Mouse (Mus musculus) G1E (cell line): ENCODE results near the gene Zswim3. TPM values are rescaled to one million over a fixed set of nuclear protein-coding genes. Genes with fewer than 3 reads are reported as not detected.

Experiments
- ATAC-seq: 2 replicates; pipeline ENCODE4 v1.8.0; 2016; ENCODE audit warnings: mild to moderate bottlenecking; ENCODE audit not compliant: insufficient number of reproducible peaks, poor library complexity, low FRiP score, severe bottlenecking; ENCODE audit errors: extremely low read depth
- DNase-seq: peaks from one replicate; pipeline ENCODE4 v3.0.0; 2012; ENCODE audit warnings: low spot score
- H3K27me3 ChIP-seq: 2 replicates; pipeline ENCODE4 v1.6.1; 2012; ENCODE audit warnings: mild to moderate bottlenecking, low read length, inconsistent platforms; ENCODE audit not compliant: insufficient read depth
- H3K36me3 ChIP-seq: replicated peaks from 2 replicates; pipeline ENCODE3; 2012; ENCODE audit warnings: mild to moderate bottlenecking, inconsistent platforms
- H3K4me1 ChIP-seq: 2 replicates; pipeline ENCODE4 v1.6.1; 2012; ENCODE audit warnings: low read depth, low read length, inconsistent platforms, mixed read lengths; ENCODE audit not compliant: insufficient read depth
- H3K4me3 ChIP-seq: 2 replicates; pipeline ENCODE4 v1.5.1; 2012; ENCODE audit warnings: low read depth, mild to moderate bottlenecking, inconsistent platforms, low read length, moderate library complexity, mixed read lengths
- H3K9me3 ChIP-seq: replicated peaks from 2 replicates; pipeline ENCODE4 v1.6.1; 2012; ENCODE audit warnings: inconsistent platforms
- CTCF ChIP-seq: IDR thresholded peaks from 2 replicates; pipeline ENCODE4 v1.5.1; 2012; ENCODE audit warnings: low read depth, low read length, inconsistent platforms, mixed read lengths
- GATA1 ChIP-seq: IDR thresholded peaks from 2 replicates; pipeline ENCODE4 v1.6.1; 2012; ENCODE audit warnings: borderline replicate concordance, low read length, inconsistent platforms, mixed read lengths
- GATA2 ChIP-seq: IDR thresholded peaks from 2 replicates; pipeline ENCODE4 v1.6.1; 2012; ENCODE audit warnings: low read depth, low read length, inconsistent platforms, borderline replicate concordance
- POLR2AphosphoS5 ChIP-seq: IDR thresholded peaks from 2 replicates; pipeline ENCODE4 v1.6.1; 2012; ENCODE audit warnings: low read depth, low read length, inconsistent platforms; ENCODE audit not compliant: insufficient replicate concordance
- TAL1 ChIP-seq: conservative IDR thresholded peaks from 2 replicates; pipeline ENCODE4 v1.6.1; 2012; ENCODE audit warnings: low read depth, low read length, inconsistent platforms, mixed read lengths
- polyA plus RNA-seq: library from polyadenylated mRNA; stranded (reverse); fragments of >175 nt; gene quantifications from 2 replicates; pipeline ENCODE4 v1.2.3, GENCODE M21; 2012
- total RNA-seq, 2 experiments: library from RNA; stranded (forward) in 1 of 2; stranded (reverse) in 1 of 2; fragments of 200-1000 nt in 1 of 2; fragments of >200 nt in 1 of 2; fragmentation: Nextera tagmentation in 1 of 2; gene quantifications; 2 replicates each; pipeline ENCODE4 v1.2.3; 2014 to 2017

Zswim3 gene
- total and polyA plus RNA-seq, 3 experiments, result 1.2 to 7.1 (median 5.3) TPM

DNA sequence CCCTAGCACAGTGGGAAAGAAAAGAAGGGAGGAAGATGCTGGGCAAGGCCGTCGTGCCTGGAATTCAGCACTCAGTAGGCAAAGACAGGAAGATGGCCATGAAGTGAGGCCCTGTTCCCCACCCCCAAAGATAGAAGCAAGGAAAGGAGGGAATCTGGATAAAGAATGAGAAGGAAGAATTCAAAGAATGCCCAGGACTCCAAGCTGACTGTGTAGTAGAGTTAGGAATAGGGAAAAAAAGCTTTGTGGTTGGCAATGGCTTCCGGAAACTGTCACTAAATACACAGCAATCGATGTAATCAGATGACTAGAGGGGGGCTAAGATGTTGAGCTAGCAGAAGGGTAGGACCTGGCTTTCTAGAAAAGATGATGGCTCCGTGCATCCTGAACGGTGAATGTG is 12.3 kb downstream of the Zswim3 start:
- H3K9me3 ChIP-seq, result no peaks in the 10 kb centered on the region
- ATAC-seq (no peak), DNase-seq (no peak)
- no peak overlapping the region for H3K4me3 ChIP-seq
- H3K36me3 ChIP-seq, result peaks cover 74% of the 10 kb centered on the region
- H3K27me3 ChIP-seq, result no peaks in the 10 kb centered on the region
- no peak for TF ChIP-seq GATA2
- TF ChIP-seq CTCF, result no peak
- no peak for TF ChIP-seq GATA1
- TF ChIP-seq POLR2AphosphoS5, result no peak
- TF ChIP-seq TAL1, result no peak
- peaks cover 13% of the 10 kb centered on the region for H3K4me1 ChIP-seq

DNA sequence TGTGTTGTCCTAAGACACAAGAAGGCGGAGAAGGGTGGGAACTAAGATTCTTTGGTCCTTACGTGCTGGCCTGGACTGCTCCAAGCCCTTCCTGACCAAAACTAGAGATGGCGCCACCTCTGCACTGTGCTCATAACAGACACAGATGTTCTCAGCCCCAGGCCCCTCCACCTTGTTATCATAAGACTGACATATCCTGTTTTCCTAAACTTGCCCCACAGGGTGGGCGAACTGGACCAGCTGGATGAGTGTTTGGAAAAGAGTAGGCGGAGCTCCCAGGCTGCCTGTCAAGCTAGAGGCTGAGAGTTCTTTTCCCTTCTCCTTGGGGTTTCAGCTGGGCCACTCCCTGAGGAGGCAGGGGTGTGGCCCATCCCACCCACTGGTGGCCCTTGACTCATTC is 12.8 kb downstream of the Zswim3 start:
- no peak for TF ChIP-seq GATA1
- TF ChIP-seq CTCF, result no peak
- TF ChIP-seq POLR2AphosphoS5, result no peak
- no peak for TF ChIP-seq TAL1
- TF ChIP-seq GATA2, result no peak
- Histone ChIP-seq H3K4me3 (no peak overlapping the region), H3K4me1 (peaks cover 16% of the 10 kb centered on the region), H3K36me3 (peaks cover 69% of the 10 kb centered on the region), H3K27me3 (no peaks in the 10 kb centered on the region), H3K9me3 (no peaks in the 10 kb centered on the region)
- ATAC-seq (no peak), DNase-seq (no peak)

DNA sequence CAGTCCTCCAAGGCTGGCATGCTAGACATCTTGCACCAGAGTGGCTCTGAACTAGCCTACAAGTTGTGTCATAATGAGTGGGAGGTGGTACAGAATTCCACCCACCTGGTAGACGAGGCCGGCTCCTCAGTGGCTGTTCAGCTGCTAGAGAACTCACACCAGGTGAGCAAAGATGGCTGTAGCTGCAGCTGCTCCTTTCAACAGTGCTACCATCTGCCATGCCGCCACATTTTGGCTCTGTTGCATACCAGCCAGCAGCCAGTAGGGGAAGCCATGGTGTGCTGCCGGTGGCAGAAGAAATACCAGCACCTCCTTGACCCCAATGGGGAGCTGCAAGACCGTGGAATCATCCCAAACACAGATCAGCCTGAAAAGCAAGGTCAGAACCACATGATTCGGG is 16.2 kb downstream of the Zswim3 start:
- TF ChIP-seq POLR2AphosphoS5 (no peak), TAL1 (no peak), GATA2 (no peak), GATA1 (no peak), CTCF (no peak)
- ATAC-seq, result no peak
- Histone ChIP-seq H3K4me3 (no peak overlapping the region), H3K36me3 (peaks cover 68% of the 10 kb centered on the region), H3K4me1 (peaks cover 23% of the 10 kb centered on the region), H3K9me3 (no peaks in the 10 kb centered on the region), H3K27me3 (no peaks in the 10 kb centered on the region)
- DNase-seq, result no peak

DNA sequence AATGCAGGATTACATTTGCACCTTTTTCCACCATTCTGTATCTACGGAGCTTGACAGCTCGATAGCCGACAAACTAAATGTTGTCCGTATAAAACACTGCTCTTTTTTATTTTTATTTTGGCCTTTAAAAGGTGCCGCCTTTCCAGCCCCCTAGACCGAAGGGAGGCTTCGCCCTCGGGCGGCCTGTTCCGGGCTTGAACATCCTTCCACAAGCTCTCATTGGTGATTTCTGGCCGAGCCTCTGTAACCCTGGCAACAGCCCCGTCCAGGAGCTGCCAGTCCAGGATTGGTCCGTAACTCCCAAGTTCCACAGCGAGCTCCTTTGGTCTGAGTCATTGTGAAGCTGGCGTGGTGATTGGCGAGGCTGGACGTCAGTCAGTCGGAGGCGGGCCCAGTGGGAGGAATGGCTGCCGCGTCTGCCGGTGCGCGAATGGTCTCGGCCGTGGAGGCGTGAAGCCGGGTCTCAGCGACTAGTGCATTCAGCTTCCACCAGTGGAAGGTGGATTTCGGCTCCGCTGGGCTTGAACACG is 17.8 kb downstream of the Zswim3 start, which contains the start of gene Zswim1:
Zswim1 (plus strand) TSS at position 51 of the 530 bp plus-strand sequence.
- Histone ChIP-seq H3K4me1 (peaks cover 23% of the 10 kb centered on the region), H3K9me3 (no peaks in the 10 kb centered on the region), H3K27me3 (no peaks in the 10 kb centered on the region), H3K36me3 (peaks cover 73% of the 10 kb centered on the region), H3K4me3 (peak within 1 kb of the TSS; percentile 88)
- DNase-seq, result peak; percentile 98
- peak; percentile 100 for ATAC-seq
- TF ChIP-seq POLR2AphosphoS5, result no peak
- TF ChIP-seq CTCF, result no peak
- no peak for TF ChIP-seq TAL1
- no peak for TF ChIP-seq GATA2
- TF ChIP-seq GATA1, result no peak

DNA sequence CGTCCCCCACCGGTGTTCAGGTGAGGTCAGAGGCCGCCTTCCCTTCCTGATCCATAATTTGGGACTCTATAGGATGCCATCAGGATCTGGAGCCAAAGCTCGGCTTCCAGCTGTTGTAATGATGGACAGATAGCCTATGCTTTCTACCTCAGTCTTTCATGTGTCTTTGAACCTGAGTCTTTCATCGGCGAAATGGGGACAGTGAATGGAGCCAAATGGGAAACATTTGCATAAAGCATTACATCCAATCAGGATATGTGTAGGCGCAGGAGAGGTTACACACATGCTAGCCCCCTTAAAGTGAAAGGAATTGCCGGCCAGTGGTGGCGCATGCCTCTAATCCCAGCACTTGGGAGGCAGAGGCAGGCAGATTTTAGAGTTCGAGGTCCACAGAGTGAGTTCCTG is 18.3 kb downstream of the Zswim3 start:
- DNase-seq, result peak; percentile 52
- H3K27me3 ChIP-seq, result no peaks in the 10 kb centered on the region
- peak overlapping the region; percentile 88 for H3K4me3 ChIP-seq
- ATAC-seq, result peak; percentile 42; the same call in 1 of the 2 replicates
- H3K36me3 ChIP-seq, result peaks cover 75% of the 10 kb centered on the region
- TF ChIP-seq POLR2AphosphoS5 (no peak), CTCF (no peak), GATA2 (no peak), TAL1 (no peak), GATA1 (no peak)
- H3K4me1 ChIP-seq, result peaks cover 23% of the 10 kb centered on the region
- H3K9me3 ChIP-seq, result no peaks in the 10 kb centered on the region

DNA sequence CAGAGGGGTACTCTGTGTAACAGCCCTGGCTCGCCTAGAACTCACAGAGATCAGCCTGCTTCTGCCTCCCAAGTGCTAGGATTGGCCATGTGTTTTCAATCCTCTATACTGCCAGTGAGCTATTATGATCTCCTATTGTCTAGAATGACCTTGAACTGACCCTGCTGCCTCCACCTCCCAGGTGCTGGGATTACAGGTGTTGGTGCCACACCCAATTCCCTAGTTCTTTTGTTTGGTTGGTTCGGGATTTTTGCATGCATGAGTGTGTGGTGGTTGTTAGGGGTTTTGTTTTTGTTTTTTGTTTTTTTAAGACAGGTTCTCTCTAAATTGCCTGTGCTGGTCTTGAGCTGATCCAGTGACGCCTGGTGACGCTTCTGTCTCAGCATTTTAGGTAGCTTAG is 19.1 kb downstream of the Zswim3 start:
- Histone ChIP-seq H3K27me3 (no peaks in the 10 kb centered on the region), H3K36me3 (peaks cover 80% of the 10 kb centered on the region), H3K9me3 (no peaks in the 10 kb centered on the region), H3K4me1 (peaks cover 23% of the 10 kb centered on the region), H3K4me3 (no peak overlapping the region; the same call in 1 of the 2 replicates)
- no peak for ATAC-seq
- TF ChIP-seq POLR2AphosphoS5, result no peak
- TF ChIP-seq GATA1, result no peak
- TF ChIP-seq CTCF, result no peak
- no peak for TF ChIP-seq TAL1
- TF ChIP-seq GATA2, result no peak
- no peak for DNase-seq
